Mouse (Mus musculus): ENCODE measurements at regions not wholly inside any gene's neighbourhood (a gene's known extent, or its start where the extent isn't known, plus 50 kb on each side); places are given as distances from the start of the nearest gene placed in this dataset.

DNA sequence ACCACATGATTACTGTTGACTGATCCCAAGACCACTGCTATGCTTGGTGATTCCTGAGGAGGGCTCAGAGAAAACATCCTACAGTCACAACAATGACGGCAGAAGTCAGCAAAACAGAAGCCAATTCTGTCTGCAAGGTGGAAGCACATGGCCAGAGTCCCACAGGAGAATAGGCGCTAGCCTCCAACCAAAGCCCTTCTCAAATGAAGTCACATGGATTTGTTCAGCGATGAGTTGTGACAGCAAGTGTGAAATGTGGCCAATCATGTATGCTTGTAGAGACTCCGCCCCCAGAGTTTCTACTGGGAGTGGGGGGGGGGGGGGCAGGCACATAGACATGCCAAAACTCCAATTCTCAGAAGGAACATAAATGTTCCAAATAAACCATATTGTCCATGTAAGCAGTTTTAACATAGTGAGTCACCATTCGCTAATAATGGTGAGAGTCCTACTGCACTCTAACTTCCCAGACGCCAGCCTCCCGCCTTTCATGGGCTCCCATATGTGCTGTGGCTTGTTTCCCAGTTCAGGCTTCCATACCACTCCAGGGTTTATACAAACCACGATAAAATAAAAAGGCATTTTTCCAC lies 231.6 kb upstream of the Npvf start:
- H3K27ac ChIP-seq = no peak overlapping the region

DNA sequence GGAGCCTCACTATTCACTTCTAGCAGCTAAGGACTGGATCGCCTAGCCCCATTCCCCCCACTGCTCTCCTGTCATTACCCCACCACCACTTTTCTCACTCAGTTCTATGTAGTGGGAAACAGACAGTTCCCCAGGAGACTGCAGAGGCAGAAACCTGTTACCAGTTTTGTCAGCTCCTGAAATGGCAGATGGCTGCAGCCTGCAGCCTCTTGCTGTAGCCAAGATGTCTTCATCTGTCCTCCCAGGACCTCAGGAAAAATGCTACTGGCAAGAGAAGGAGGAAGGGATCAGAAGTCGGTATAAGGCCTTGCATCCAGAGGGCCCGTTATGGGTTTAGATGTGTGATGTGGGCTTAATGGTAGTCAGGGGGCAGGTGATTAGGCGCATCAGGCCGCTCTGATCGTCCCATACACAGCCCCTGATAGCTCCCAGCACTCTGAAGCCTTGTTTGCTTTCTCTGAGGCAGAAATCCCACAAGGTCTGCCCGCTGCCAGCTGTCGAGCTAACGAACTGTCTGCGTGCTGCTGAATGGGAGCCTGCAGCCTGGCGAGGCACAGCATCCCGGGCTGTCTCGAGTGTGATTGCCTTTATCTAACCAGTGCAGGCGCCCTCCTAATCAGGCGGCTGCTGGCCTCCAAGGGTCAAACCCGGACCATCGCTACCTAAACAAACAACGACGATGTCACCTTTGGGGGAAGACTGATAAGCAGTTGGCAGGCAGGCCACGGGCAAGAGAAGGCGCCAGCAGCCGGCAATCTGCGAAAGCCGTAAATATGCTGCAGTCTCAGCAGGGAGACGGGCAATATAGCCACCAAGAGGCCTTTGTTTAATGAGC lies 236.3 kb upstream of the Npvf start:
- peak overlapping the region; percentile 25 for H3K4me3 ChIP-seq
- peaks cover 10% of the 10 kb centered on the region for H3K4me1 ChIP-seq
- 10% methylated on average over 25 of the region's 25 CpGs for WGBS
- no peak overlapping the region for H3K27ac ChIP-seq
- H3K36me3 ChIP-seq = no peaks in the 10 kb centered on the region
- 0 out of 2 replicates have a peak overlapping the region, but pooled peaks have one; percentile 25 for H3K9ac ChIP-seq
- no peaks in the 10 kb centered on the region for H3K9me3 ChIP-seq
- peak overlapping the region; percentile 54 for H3K4me2 ChIP-seq (replicated peaks)
- peak; percentile 63; the same call in 1 of the 2 replicates for ATAC-seq (ENCODE audit: low FRiP score, low read depth)
- H3K27me3 ChIP-seq = peaks cover 44% of the 10 kb centered on the region

More for the DNA sequence above, 231.6 kb upstream of the Npvf start:
- Histone ChIP-seq H3K9ac (no peak overlapping the region), H3K36me3 (no peaks in the 10 kb centered on the region), H3K4me3 (no peak overlapping the region), H3K4me1 (peaks cover 26% of the 10 kb centered on the region), H3K27me3 (peaks cover 16% of the 10 kb centered on the region), H3K9me3 (no peaks in the 10 kb centered on the region), H3K4me2 (replicated peaks) (no peak overlapping the region)
- 64% methylated on average over 8 of the region's 8 CpGs for WGBS
- ATAC-seq (ENCODE audit: low FRiP score, low read depth) = peak; percentile 60; the same call in 1 of the 2 replicates

DNA sequence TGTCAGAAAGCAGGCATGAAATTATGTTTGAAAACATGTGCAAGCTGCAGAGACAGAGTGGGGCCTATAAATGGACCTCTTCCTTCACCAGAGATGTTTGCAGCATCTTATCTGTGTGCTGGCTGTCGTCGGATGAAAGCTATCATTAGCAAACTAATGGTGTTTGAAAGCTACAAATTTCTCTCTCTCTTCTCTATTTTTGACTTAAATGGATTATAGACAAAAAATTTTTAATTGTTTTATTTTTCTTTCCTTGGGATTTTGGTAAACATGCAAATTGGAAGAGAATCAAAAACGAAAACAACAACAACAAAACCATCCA lies 236.9 kb upstream of the Npvf start:
- Histone ChIP-seq H3K4me1 (peaks cover 10% of the 10 kb centered on the region), H3K9me3 (no peaks in the 10 kb centered on the region), H3K4me3 (peak overlapping the region; percentile 25; the same call in 1 of the 2 replicates), H3K36me3 (no peaks in the 10 kb centered on the region), H3K9ac (0 out of 2 replicates have a peak overlapping the region, but pooled peaks have one; percentile 25), H3K27me3 (peaks cover 44% of the 10 kb centered on the region), H3K4me2 (replicated peaks) (peak overlapping the region; percentile 54), H3K27ac (no peak overlapping the region)
- 38% methylated on average over 3 of the region's 3 CpGs for WGBS
- ATAC-seq (ENCODE audit: low FRiP score, low read depth) = no peak

DNA sequence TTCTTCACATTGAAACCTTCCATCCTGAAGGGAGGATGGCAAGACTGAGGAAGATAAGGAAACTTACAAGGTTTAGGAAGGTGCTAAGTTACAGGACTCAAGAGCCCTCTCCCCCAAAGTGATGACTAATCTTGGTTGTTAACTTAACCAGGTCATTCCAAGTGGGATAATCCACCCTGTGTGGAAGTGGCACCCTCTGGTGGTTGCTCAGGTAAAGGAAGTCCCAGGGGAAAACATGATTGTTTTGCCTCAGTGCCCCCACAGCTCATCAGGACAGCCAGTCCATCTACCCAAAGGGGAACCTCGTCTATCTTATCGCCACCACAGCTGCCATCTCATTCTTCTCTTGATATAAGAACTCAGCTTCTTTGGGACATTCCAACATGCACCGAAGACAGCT lies 244.6 kb upstream of the Npvf start:
- Histone ChIP-seq H3K9me3 (no peaks in the 10 kb centered on the region), H3K9ac (no peak overlapping the region), H3K4me3 (no peak overlapping the region), H3K27ac (no peak overlapping the region), H3K36me3 (no peaks in the 10 kb centered on the region), H3K4me1 (no peaks in the 10 kb centered on the region), H3K4me2 (replicated peaks) (no peak overlapping the region), H3K27me3 (0 out of 2 replicates have a peak, but pooled peaks cover 7% of the 10 kb centered on the region)
- no peak for ATAC-seq (ENCODE audit: low FRiP score, low read depth)
- whole genome bisulfite sequencing = 89% methylated on average over 3 of the region's 3 CpGs

DNA sequence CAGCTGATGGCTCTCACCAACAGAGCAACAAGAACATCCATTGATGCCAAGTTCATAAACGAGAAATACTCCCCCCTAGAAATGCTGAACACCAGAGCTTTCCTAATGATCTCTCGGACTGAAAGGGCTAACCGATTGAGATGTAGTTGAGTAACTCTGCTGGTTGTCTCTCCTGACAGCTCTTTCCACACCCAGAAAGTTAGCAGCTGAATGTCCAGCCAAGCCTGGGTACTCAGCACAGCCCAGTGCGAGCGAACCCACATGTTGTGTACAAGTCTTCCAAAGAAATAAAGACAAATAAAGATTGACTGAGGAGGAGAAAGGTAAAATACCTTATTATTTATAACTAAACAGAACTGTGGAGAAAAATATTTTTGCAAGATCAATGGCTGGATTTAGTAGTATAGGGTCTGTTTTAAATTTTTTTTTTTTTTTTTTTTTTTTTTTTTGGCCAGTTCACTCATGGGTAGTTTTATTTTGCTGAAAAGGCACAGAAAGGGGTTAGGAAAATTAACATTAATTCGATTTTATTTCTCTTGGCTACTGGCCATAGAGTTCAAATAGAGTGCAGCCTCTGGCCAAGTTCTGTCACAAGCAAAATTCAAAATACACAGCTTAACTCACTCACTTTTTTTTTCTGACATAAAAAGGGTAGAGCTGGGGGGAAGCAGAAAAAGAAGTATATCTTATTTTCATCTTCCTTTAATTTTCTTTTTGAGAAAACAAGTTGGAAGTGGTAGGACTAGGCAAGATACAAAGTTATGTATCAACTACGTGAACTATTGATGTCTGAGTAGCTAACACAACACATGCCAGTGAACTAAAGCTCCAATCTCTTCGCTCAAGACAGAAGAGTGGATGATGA lies 261.2 kb upstream of the Npvf start:
- Histone ChIP-seq H3K9ac (no peak overlapping the region), H3K36me3 (no peaks in the 10 kb centered on the region), H3K27ac (peak overlapping the region; percentile 73; the same call in 1 of the 2 replicates), H3K9me3 (no peaks in the 10 kb centered on the region), H3K4me3 (no peak overlapping the region), H3K4me1 (peaks cover 14% of the 10 kb centered on the region), H3K27me3 (no peaks in the 10 kb centered on the region), H3K4me2 (replicated peaks) (no peak overlapping the region)
- WGBS = 67% methylated on average over 8 of the region's 8 CpGs
- peak; percentile 40; the same call in 1 of the 2 replicates for ATAC-seq (ENCODE audit: low FRiP score, low read depth)

DNA sequence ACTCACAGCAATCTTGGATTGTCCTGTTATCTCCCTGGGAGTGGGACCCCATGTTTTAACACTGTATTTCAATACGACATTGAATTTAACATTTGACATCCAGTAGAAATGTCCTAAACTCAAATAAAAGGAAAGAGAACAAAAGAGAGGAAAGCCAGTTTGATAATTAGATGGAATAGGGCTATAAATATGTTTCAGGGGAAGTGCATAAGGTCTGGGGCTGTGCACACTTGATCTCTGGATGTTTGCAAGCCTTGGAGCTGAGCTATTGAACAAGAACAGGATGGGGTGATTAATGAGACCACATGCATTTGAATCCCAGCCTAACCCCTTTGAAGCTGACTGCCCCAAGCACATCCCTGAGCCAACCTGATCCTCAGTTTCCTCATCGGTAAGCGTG lies 264.0 kb upstream of the Npvf start:
- H3K4me1 ChIP-seq = peaks cover 13% of the 10 kb centered on the region
- 58% methylated on average over 3 of the region's 3 CpGs for WGBS
- ATAC-seq (ENCODE audit: low FRiP score, low read depth) = no peak

DNA sequence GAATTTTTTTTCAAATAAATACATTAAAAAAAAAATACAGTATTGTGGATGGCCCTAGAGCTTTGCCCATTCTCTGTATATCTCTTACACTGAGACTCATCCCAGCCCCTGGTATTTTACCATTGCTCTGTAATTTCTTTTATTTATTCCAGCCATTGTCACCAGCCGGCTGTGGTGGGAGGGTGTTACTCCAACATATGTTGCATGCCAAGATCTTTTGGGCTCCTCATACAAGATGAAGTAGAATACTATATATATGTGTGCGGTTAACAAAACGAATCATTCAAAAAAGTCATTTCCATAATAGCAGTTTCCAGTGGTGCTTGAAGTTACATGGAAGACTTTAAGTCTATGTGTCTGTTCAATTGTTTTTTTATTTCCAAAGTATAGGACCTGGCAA lies 268.0 kb upstream of the Npvf start:
- WGBS = 94% methylated on average over 3 of the region's 3 CpGs
- Histone ChIP-seq H3K36me3 (no peaks in the 10 kb centered on the region), H3K27me3 (peaks cover 14% of the 10 kb centered on the region; the same call in 1 of the 2 replicates), H3K4me2 (replicated peaks) (no peak overlapping the region), H3K9ac (no peak overlapping the region), H3K4me1 (peaks cover 30% of the 10 kb centered on the region), H3K27ac (no peak overlapping the region), H3K9me3 (peaks cover 5% of the 10 kb centered on the region), H3K4me3 (no peak overlapping the region)
- no peak for ATAC-seq (ENCODE audit: low FRiP score, low read depth)

More for the DNA sequence above, 264.0 kb upstream of the Npvf start:
- Histone ChIP-seq H3K27ac (no peak overlapping the region), H3K36me3 (no peaks in the 10 kb centered on the region), H3K4me3 (no peak overlapping the region), H3K27me3 (0 out of 2 replicates have a peak, but pooled peaks cover 3% of the 10 kb centered on the region), H3K9me3 (no peaks in the 10 kb centered on the region), H3K4me2 (replicated peaks) (no peak overlapping the region), H3K9ac (no peak overlapping the region)

DNA sequence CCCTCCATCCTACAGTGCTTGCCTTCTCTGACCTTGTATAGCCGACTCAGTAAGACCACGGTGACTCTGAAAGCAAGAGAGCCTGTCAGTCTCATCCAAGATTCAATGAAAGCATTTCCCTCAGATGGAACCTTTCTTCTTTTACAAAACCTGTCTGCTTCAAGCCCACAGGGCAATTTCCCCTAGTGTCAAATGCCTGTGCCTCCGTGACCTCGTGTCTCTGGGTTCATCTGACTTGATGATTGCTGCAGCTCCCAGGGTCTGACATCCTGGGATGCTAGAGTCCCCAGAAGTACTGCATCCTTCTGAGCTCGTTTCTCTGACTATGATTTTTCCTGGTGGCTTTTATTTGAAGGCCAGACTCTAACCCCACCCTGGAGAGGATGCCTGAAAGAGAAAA lies 270.3 kb upstream of the Npvf start:
- Histone ChIP-seq H3K36me3 (no peaks in the 10 kb centered on the region), H3K4me2 (replicated peaks) (no peak overlapping the region), H3K27me3 (peaks cover 33% of the 10 kb centered on the region), H3K4me1 (peaks cover 23% of the 10 kb centered on the region), H3K27ac (no peak overlapping the region), H3K4me3 (no peak overlapping the region), H3K9ac (no peak overlapping the region), H3K9me3 (peaks cover 5% of the 10 kb centered on the region)
- 23% methylated on average over 5 of the region's 5 CpGs for WGBS
- ATAC-seq (ENCODE audit: low FRiP score, low read depth) = no peak

DNA sequence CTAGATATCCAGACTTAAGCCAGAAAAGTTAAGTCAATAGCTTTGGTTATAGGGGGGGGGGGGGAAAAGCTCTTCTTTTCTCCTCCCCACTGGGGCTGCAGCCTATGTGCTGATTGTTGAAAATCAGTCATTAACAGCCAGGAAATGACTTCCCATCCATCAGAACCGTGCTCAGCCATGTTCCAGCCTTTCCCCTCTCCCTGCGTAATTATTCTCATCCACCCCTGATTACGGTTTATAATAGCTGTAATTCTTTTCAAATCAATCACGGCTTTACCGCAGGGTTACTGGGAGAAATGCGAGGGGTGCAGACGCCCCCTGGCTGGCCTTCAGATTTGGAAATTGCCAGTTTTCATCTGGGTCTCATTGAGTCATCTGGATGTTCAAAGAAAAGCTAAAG lies 270.8 kb upstream of the Npvf start:
- peaks cover 5% of the 10 kb centered on the region for H3K9me3 ChIP-seq
- peaks cover 23% of the 10 kb centered on the region for H3K4me1 ChIP-seq
- H3K4me3 ChIP-seq = no peak overlapping the region
- WGBS = 10% methylated on average over 7 of the region's 7 CpGs
- no peak overlapping the region for H3K9ac ChIP-seq
- H3K27me3 ChIP-seq = peaks cover 38% of the 10 kb centered on the region
- no peak for ATAC-seq (ENCODE audit: low FRiP score, low read depth)
- H3K36me3 ChIP-seq = no peaks in the 10 kb centered on the region
- no peak overlapping the region for H3K4me2 ChIP-seq (replicated peaks)
- H3K27ac ChIP-seq = no peak overlapping the region

DNA sequence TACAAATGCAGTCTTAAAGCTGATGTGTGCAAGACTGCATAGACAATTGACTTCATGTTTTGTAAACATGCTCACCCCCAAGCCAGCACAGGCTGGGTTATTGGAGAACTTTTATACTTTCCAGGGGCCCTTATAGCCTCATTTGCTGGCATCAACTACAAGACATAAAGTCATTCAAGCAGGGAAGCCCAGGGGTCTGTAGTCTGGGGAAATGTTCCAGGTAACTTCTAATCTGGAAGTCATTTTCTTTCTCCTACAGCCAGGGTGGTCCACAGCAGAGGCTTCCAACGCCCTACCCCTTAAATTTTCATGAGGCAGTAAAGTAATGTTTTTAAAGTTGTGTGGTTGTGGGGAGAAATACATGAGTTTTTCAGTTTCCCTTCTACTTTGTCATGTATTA lies 272.1 kb upstream of the Npvf start:
- Histone ChIP-seq H3K9ac (no peak overlapping the region), H3K27ac (0 out of 2 replicates have a peak overlapping the region, but pooled peaks have one; percentile 22), H3K4me2 (replicated peaks) (no peak overlapping the region), H3K27me3 (peaks cover 40% of the 10 kb centered on the region), H3K9me3 (peaks cover 5% of the 10 kb centered on the region), H3K36me3 (no peaks in the 10 kb centered on the region), H3K4me3 (no peak overlapping the region), H3K4me1 (peaks cover 23% of the 10 kb centered on the region)
- 16% methylated on average over 1 of the region's 1 CpGs for WGBS
- ATAC-seq (ENCODE audit: low FRiP score, low read depth) = peak; percentile 69; the same call in 1 of the 2 replicates

DNA sequence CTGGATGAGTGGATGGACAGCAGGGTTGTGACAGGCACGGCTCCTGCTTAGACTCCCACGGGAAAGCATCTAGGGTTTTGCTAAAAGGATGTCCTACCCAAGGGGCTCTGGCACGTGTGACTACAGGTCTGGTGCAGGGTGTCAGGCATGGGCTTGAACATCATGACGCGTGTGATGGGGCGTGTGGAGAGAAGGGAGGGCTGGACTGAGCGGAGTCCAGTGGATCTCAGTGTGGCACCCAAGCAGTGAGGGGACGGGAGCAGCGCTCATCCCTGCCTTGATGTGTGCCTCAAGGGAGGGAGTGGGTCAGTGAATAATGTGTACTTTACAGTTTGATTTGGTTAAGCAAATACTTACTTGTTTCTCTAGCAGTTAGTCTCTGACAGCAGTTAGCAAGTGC lies 275.3 kb upstream of the Npvf start:
- Histone ChIP-seq H3K27ac (no peak overlapping the region), H3K4me2 (replicated peaks) (no peak overlapping the region), H3K4me3 (no peak overlapping the region), H3K4me1 (peaks cover 17% of the 10 kb centered on the region), H3K27me3 (peaks cover 57% of the 10 kb centered on the region), H3K9ac (no peak overlapping the region), H3K36me3 (no peaks in the 10 kb centered on the region), H3K9me3 (peaks cover 5% of the 10 kb centered on the region)
- ATAC-seq (ENCODE audit: low FRiP score, low read depth) = no peak
- 78% methylated on average over 9 of the region's 9 CpGs for WGBS

DNA sequence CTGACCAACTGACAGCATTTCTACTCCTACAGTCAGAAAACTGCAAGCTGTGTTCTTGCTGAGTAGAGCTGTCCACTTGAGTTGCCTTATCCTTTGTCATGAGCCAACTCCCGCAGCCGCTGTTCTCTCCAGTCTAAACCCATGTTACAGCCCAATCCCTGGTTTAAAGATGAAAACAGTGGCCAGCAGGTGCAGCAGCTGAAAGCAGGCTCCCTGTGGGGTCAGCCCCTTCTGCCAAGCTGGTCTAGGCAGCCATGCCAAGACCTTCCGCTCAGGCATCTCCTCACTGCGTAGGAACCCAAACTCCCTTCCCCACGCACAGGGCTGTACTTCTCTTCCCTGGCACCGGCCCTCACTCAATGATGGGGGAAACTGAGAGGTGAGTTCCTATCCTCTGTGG lies 279.3 kb upstream of the Npvf start:
- Histone ChIP-seq H3K4me3 (no peak overlapping the region), H3K36me3 (no peaks in the 10 kb centered on the region), H3K9me3 (no peaks in the 10 kb centered on the region), H3K4me2 (replicated peaks) (no peak overlapping the region), H3K27me3 (peaks cover 61% of the 10 kb centered on the region), H3K27ac (no peak overlapping the region), H3K4me1 (peaks cover 7% of the 10 kb centered on the region; the same call in 1 of the 2 replicates), H3K9ac (no peak overlapping the region)
- WGBS = 93% methylated on average over 6 of the region's 6 CpGs
- ATAC-seq (ENCODE audit: low FRiP score, low read depth) = no peak
